Comparison of ENCODE assay signal across 11 mouse cellular contexts in genomic region chr14:13567250-13567649, GRCm38 (mm10).
"Had no signal": no experiment of that assay in that cellular context is flagged by ENCODE, and none has a peak within 500 bp of the region (broad histone marks: within the 10 kb centered on the region; RNA-seq: fewer than 3 reads in every experiment).

No protein-coding gene starts in this region.

- H3K27me3 ChIP-seq: limb, embryonic 15.5 days; liver, embryonic 12.5 days; lung, embryonic 15.5 days; midbrain, embryonic 13.5 days; neural tube, embryonic 12.5 days had no signal

- ATAC-seq: liver, embryonic 12.5 days; midbrain, embryonic 13.5 days had no signal

- H3K4me1 ChIP-seq: limb, embryonic 15.5 days; liver, embryonic 12.5 days; lung, embryonic 15.5 days; midbrain, embryonic 13.5 days; neural tube, embryonic 12.5 days had no signal

- H3K9me3 ChIP-seq: limb, embryonic 15.5 days; liver, embryonic 12.5 days; lung, embryonic 15.5 days; midbrain, embryonic 13.5 days; neural tube, embryonic 12.5 days had no signal

- H3K36me3 ChIP-seq: limb, embryonic 15.5 days; liver, embryonic 12.5 days; lung, embryonic 15.5 days; midbrain, embryonic 13.5 days; neural tube, embryonic 12.5 days had no signal

- H3K27ac ChIP-seq: limb, embryonic 15.5 days; liver, embryonic 12.5 days; lung, embryonic 15.5 days; midbrain, embryonic 13.5 days; neural tube, embryonic 12.5 days had no signal

- DNase-seq: kidney, postnatal 36 days; layer of hippocampus, adult 9-11 months; layer of hippocampus, postnatal 36 days; right cerebral cortex, adult 18-20 months; right cerebral cortex, postnatal 25 days; thymus, postnatal 36 days had no signal

- H3K4me3 ChIP-seq: limb, embryonic 15.5 days; liver, embryonic 12.5 days; lung, embryonic 15.5 days; midbrain, embryonic 13.5 days; neural tube, embryonic 12.5 days had no signal

- H3K4me2 ChIP-seq: limb, embryonic 15.5 days; liver, embryonic 12.5 days; lung, embryonic 15.5 days; midbrain, embryonic 13.5 days; neural tube, embryonic 12.5 days had no signal

- H3K9ac ChIP-seq: limb, embryonic 15.5 days; liver, embryonic 12.5 days; lung, embryonic 15.5 days; midbrain, embryonic 13.5 days; neural tube, embryonic 12.5 days had no signal
